Mouse (Mus musculus) forelimb bud, embryonic 11.5 days (tissue): ENCODE results near the gene Parl.

ENCODE experiments used
- DNase-seq: peaks from one replicate; pipeline ENCODE4 v3.0.0-alpha.2; 2012; ENCODE audit warnings: low read depth, low spot score

Parl gene

GRCm38 (mm10) chr16:20301770-20302649 lies at the start of gene Parl:
Gene Parl (minus strand): TSS chr16:20302387.
- DNase-seq: peak; percentile 94

- no peak for DNase-seq
These were observed 43.3 kb upstream of the Parl start for GRCm38 (mm10) chr16:20345464-20345863.

DNA sequence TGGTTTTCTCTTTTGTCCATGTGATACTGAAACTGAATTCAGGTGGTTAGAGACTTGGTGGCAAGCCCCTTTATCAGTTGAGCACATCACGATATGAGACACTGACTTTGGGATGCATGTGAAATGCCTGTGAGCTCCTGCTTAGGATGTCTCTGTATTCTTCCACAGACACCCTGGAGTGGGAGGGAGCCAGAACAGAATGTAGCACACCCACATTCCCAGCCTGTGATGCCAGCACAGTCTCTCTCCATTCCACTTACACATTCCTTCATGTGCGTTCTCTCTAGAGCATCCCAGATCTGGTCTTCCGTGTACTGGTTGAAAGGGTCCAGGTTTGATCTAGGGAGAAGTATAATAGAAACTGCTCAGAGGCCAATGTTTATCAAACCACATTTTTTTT lies 36.4 kb upstream of the Parl start:
- no peak for DNase-seq

- no peak for DNase-seq
These were observed 32.7 kb upstream of the Parl start for GRCm38 (mm10) chr16:20334918-20335317.

- DNase-seq: no peak
These were observed 26.1 kb upstream of the Parl start for GRCm38 (mm10) chr16:20328306-20328705.

GRCm38 (mm10) chr16:20325286-20325685 lies 23.1 kb upstream of the Parl start, which contains the start of gene Cyp2ab1:
Gene Cyp2ab1 (minus strand): TSS chr16:20325404.
- no peak for DNase-seq

GRCm38 (mm10) chr16:20323907-20324306 lies 21.7 kb upstream of the Parl start:
- no peak for DNase-seq

DNA sequence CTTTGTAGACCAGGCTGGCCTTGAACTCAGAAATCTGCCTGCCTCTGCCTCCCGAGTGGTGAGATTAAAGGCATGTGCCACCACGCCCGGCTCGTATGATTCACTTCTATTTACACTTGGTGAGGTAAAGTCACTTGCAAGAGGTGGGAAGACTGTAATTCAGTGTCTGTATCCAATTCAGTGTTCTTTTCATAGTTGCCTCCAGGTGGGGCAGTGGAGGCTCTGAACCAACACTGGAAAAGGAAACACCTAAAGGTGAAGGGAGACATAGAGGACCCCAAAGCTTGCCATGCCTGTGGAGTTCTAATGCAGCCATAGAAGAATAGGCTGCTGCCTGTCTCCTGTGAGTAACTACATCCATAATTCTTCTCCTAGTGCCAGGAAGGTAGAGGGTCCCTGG lies 20.1 kb upstream of the Parl start:
- no peak for DNase-seq

DNA sequence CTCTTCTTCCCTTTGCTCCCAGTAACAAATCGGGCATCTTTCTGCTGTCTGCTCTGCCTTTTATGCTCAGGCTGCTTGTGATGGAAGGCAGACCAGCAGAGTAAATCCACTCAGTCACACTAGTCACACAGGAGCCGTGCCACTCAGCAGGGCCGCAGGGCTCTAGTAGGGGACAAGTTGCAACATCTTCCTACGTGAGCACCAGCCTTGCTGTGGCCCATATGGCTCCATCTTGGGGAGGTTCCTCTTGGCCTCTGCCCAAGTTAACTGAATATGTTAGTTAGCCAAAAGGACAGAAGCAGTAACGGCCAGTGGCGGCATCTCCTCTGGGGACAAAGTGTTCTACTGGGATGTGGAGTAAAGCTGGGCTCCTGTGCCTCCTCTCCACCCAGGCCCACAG lies 14.6 kb upstream of the Parl start:
- DNase-seq: no peak

GRCm38 (mm10) chr16:20315266-20315665 lies 13.1 kb upstream of the Parl start:
- DNase-seq: no peak

DNA sequence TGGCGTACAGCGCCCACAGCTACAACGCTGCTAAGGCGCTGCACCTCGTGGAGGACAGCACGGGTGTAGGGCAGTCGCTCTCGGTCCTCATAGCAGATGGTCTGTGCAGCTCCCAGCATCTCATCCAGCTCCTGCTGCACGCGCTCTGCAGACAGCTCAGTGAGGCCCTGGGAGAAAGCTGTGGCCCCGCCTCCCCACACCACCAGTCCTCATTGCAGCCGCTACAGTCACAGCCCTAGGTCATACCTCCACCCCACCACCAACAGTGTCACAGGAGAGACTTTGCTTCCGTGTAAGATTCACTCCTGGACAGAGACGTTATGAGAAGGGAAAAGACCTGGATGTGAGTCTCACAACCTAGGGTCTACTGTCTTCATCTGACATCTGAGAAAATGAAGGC lies 10.1 kb upstream of the Parl start:
- no peak for DNase-seq

GRCm38 (mm10) chr16:20300076-20300475 lies 2.1 kb downstream of the Parl start:
- no peak for DNase-seq

GRCm38 (mm10) chr16:20280238-20280637 lies 21.9 kb downstream of the Parl start:
- DNase-seq: no peak

- DNase-seq: no peak
These were observed 22.8 kb downstream of the Parl start for GRCm38 (mm10) chr16:20279395-20279794.

- no peak for DNase-seq
These were observed 29.2 kb downstream of the Parl start for GRCm38 (mm10) chr16:20272994-20273393.

DNA sequence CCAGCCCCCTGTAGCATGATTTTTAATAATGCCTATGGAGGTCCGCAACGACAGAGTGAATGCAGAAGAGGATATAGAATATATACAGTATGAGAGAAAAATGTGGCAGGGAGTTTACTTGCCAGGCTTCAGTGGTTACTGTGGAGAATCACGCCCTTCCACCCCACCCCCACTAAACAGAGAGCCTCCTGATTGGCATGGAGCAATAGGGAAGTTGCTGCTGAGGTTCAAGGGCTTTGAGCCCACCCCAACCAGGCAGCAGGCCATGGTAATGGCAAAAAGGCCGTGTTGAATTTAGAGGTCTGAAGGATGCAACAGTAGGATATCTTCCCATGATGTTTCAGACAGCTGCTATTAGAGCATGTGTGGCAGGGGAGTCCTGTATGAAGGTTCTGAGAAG lies 30.8 kb downstream of the Parl start:
- DNase-seq: no peak

DNA sequence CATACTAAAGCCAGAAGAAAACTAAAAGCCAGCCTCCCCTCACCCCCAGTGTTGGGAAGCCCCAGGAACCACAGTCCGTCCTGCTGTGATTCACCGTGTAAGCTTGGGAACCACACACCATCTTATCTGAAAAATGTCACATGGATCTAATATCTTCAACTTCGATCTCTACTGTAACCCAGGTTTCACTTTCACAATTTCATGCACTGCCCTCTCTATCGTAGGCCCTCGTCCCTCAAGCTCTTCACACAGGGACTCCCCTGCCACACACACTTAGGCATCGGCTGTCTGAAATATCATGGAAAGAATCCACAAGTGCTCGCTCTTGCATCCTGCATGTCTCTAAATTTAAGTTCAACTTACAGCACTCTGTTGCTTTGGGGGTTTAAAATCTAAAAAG lies 37.1 kb downstream of the Parl start:
- DNase-seq: no peak

- no peak for DNase-seq
These were observed 44.3 kb downstream of the Parl start for GRCm38 (mm10) chr16:20257926-20258325.

DNA sequence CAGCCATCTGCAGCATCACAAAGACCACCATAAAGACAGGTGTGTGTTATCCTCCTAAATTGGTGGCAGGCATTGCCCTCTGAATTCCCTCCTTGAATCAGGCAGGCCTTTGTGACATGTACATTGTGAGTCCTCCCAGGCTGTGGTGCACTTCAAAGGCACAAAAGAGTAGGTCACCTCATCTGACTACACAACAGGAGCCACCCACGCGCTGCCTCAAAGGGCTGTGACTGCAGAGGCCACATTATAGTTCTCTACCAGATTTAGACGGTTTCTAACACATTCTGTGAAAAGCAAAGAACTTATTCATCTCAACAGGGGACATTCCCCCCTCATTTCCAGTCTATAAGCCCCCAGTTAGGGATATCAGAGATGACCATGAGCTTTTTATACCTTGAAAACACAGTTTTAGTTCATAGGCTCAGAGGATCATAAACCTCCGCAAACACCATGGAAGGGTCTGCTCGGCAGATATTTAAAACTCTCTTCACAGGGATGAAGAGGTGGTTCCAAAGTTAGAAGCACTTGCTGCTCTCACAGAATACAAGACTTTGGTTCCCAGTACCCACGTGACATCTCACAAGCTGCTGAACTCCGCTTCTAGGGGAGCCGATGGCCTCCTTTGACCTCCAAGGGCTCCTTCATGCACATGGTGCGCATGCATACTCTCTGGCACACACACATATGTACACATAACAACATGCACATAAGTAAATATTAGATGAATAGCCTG lies 53.6 kb downstream of the Parl start:
- DNase-seq: no peak

- no peak for DNase-seq
These were observed 55.1 kb downstream of the Parl start for GRCm38 (mm10) chr16:20247103-20247502.

GRCm38 (mm10) chr16:20240468-20241414 lies 61.4 kb downstream of the Parl start, which contains the start of gene Map6d1:
Gene Map6d1 (minus strand): TSS chr16:20241358.
- DNase-seq: peak; percentile 62

GRCm38 (mm10) chr16:20238646-20239045 lies 63.5 kb downstream of the Parl start:
- DNase-seq: no peak
